Mouse (Mus musculus) MEL (cell line): Measurements from ENCODE around the gene Gm20388. TPM values are rescaled to one million over a fixed set of nuclear protein-coding genes. Genes with fewer than 3 reads are reported as not detected.
"Not testable (repeated sequence)": the region's sequence is repeated elsewhere in the genome, so short reads cannot be mapped to it uniquely, and the experiment has no call there.

ENCODE experiments used
- DNase-seq: peaks from one replicate; pipeline ENCODE4 v3.0.0; 2011; ENCODE audit warnings: low read depth, low spot score
- H3K27ac ChIP-seq: 2 replicates; pipeline ENCODE4 v1.5.1; 2012; ENCODE audit warnings: low read depth, mild to moderate bottlenecking, control low read depth, low read length, moderate library complexity; ENCODE audit not compliant: control insufficient read depth
- H3K27me3 ChIP-seq, 2 experiments: fragments of 150-350 bp in 1 of 2; sonication (generic) in 1 of 2; 2 replicates each; pipeline ENCODE4 v1.6.1; 2012; ENCODE audit warnings: low read length in 2 of 2, mild to moderate bottlenecking in 2 of 2, improper control_type of control experiment in 1 of 2, moderate library complexity in 1 of 2; ENCODE audit not compliant: insufficient read depth in 2 of 2, control insufficient read depth in 1 of 2
- H3K36me3 ChIP-seq, 2 experiments: 2 replicates each; pipeline ENCODE4 v1.6.1; 2012 to 2014; ENCODE audit warnings: low read length in 2 of 2, improper control_type of control experiment in 1 of 2, inconsistent platforms in 1 of 2, mild to moderate bottlenecking in 1 of 2; ENCODE audit not compliant: insufficient read depth in 2 of 2, control insufficient read depth in 1 of 2
- H3K4me1 ChIP-seq, 2 experiments: fragments of 150-350 bp in 1 of 2; sonication (generic) in 1 of 2; 2 replicates each; pipeline ENCODE4 v1.6.1; 2012; ENCODE audit warnings: low read length in 2 of 2, improper control_type of control experiment in 1 of 2, mild to moderate bottlenecking in 1 of 2; ENCODE audit not compliant: insufficient read depth in 2 of 2, control insufficient read depth in 1 of 2
- H3K4me3 ChIP-seq, 2 experiments: fragments of 150-350 bp in 1 of 2; sonication (generic) in 1 of 2; 2 replicates each; pipeline ENCODE4 v1.5.1; 2012; ENCODE audit warnings: low read depth in 2 of 2, low read length in 2 of 2, mild to moderate bottlenecking in 2 of 2, moderate library complexity in 2 of 2, control low read depth in 1 of 2, improper control_type of control experiment in 1 of 2; ENCODE audit not compliant: control insufficient read depth in 1 of 2, insufficient read depth in 1 of 2
- H3K79me2 ChIP-seq: 2 replicates; pipeline ENCODE4 v1.6.1; 2012; ENCODE audit warnings: mild to moderate bottlenecking, low read length, moderate library complexity; ENCODE audit not compliant: control insufficient read depth, poor library complexity, insufficient read depth
- H3K9ac ChIP-seq: 2 replicates; pipeline ENCODE4 v1.6.1; 2012; ENCODE audit warnings: low read depth, mild to moderate bottlenecking, control low read depth, low read length, moderate library complexity; ENCODE audit not compliant: control insufficient read depth, poor library complexity, severe bottlenecking
- H3K9me3 ChIP-seq: fragments of 150-350 bp; sonication (generic); replicated peaks from 2 replicates; pipeline ENCODE4 v1.6.1; 2012; ENCODE audit warnings: mild to moderate bottlenecking, low read length, improper control_type of control experiment, moderate library complexity; ENCODE audit not compliant: insufficient read depth
- BHLHE40 ChIP-seq: IDR thresholded peaks from 2 replicates; pipeline ENCODE4 v1.6.1; 2012; ENCODE audit warnings: low read depth, mild to moderate bottlenecking, inconsistent platforms, low read length, improper control_type of control experiment, borderline replicate concordance
- CHD2 ChIP-seq: IDR thresholded peaks from 2 replicates; pipeline ENCODE4 v1.6.1; 2011; ENCODE audit warnings: low read length, improper control_type of control experiment
- E2F4 ChIP-seq: IDR thresholded peaks from 2 replicates; pipeline ENCODE4 v1.6.1; 2011; ENCODE audit warnings: low read depth, low read length, improper control_type of control experiment, borderline replicate concordance
- ELF1 ChIP-seq: IDR thresholded peaks from 2 replicates; pipeline ENCODE4 v1.6.1; 2014; ENCODE audit warnings: low read depth, mild to moderate bottlenecking, inconsistent platforms, low read length, improper control_type of control experiment, moderate library complexity
- EP300 ChIP-seq, 2 experiments: IDR thresholded peaks; 2 replicates each; pipeline ENCODE4 v1.6.1; 2011; ENCODE audit warnings: improper control_type of control experiment in 2 of 2, low read length in 2 of 2, low read depth in 1 of 2, mild to moderate bottlenecking in 1 of 2
- ETS1 ChIP-seq: IDR thresholded peaks from 2 replicates; pipeline ENCODE4 v1.6.1; 2012; ENCODE audit warnings: low read depth, mild to moderate bottlenecking, inconsistent platforms, low read length, improper control_type of control experiment, moderate library complexity
- GABPA ChIP-seq: IDR thresholded peaks from 2 replicates; pipeline ENCODE4 v1.6.1; 2012; ENCODE audit warnings: low read depth, mild to moderate bottlenecking, inconsistent platforms, low read length, improper control_type of control experiment, moderate library complexity
- GATA1 ChIP-seq: IDR thresholded peaks from 2 replicates; pipeline ENCODE4 v1.6.1; 2011; ENCODE audit warnings: low read depth, low read length, improper control_type of control experiment
- HCFC1 ChIP-seq: IDR thresholded peaks from 2 replicates; pipeline ENCODE4 v1.6.1; 2012; ENCODE audit warnings: low read depth, mild to moderate bottlenecking, inconsistent platforms, low read length, improper control_type of control experiment, moderate library complexity
- KAT2A ChIP-seq: conservative IDR thresholded peaks from 2 replicates; pipeline ENCODE4 v1.6.1; 2012; ENCODE audit warnings: low read depth, low read length, improper control_type of control experiment, inconsistent platforms
- MAFK ChIP-seq: IDR thresholded peaks from 2 replicates; pipeline ENCODE4 v1.6.1; 2011; ENCODE audit warnings: low read depth, mild to moderate bottlenecking, low read length, improper control_type of control experiment, borderline replicate concordance
- MAZ ChIP-seq: IDR thresholded peaks from 2 replicates; pipeline ENCODE4 v1.6.1; 2012; ENCODE audit warnings: low read depth, mild to moderate bottlenecking, inconsistent platforms, low read length, improper control_type of control experiment
- MYC ChIP-seq: IDR thresholded peaks from 2 replicates; pipeline ENCODE4 v1.6.1; 2011; ENCODE audit warnings: low read depth, mild to moderate bottlenecking, low read length, improper control_type of control experiment, moderate library complexity
- NELFE ChIP-seq: IDR thresholded peaks from 2 replicates; pipeline ENCODE4 v1.6.1; 2011; ENCODE audit warnings: low read depth, low read length, improper control_type of control experiment
- NRF1 ChIP-seq: IDR thresholded peaks from 2 replicates; pipeline ENCODE4 v1.6.1; 2014; ENCODE audit warnings: low read depth, mild to moderate bottlenecking, inconsistent platforms, low read length, improper control_type of control experiment, moderate library complexity; ENCODE audit not compliant: poor library complexity, insufficient read depth, severe bottlenecking
- POLR2A ChIP-seq, 2 experiments: IDR thresholded peaks; 2 replicates each; pipeline ENCODE4 v1.6.1; 2011 to 2012; ENCODE audit warnings: low read length in 2 of 2, mild to moderate bottlenecking in 2 of 2, control low read depth in 1 of 2, improper control_type of control experiment in 1 of 2, low read depth in 1 of 2, moderate library complexity in 1 of 2; ENCODE audit not compliant: control insufficient read depth in 1 of 2, insufficient read depth in 1 of 2, poor library complexity in 1 of 2
- SIN3A ChIP-seq: IDR thresholded peaks from 2 replicates; pipeline ENCODE4 v1.6.1; 2012; ENCODE audit warnings: low read length, improper control_type of control experiment, inconsistent platforms
- SMC3 ChIP-seq: IDR thresholded peaks from 2 replicates; pipeline ENCODE4 v1.6.1; 2011; ENCODE audit warnings: low read depth, low read length, improper control_type of control experiment
- TCF12 ChIP-seq: IDR thresholded peaks from 2 replicates; pipeline ENCODE4 v1.6.1; 2014; ENCODE audit warnings: low read depth, mild to moderate bottlenecking, inconsistent platforms, low read length, improper control_type of control experiment, moderate library complexity
- USF1 ChIP-seq: IDR thresholded peaks from 2 replicates; pipeline ENCODE4 v1.6.1; 2014; ENCODE audit warnings: low read depth, mild to moderate bottlenecking, inconsistent platforms, low read length, improper control_type of control experiment, moderate library complexity
- USF2 ChIP-seq, 2 experiments: IDR thresholded peaks; 2 replicates each; pipeline ENCODE4 v1.6.1; 2011 to 2012; ENCODE audit warnings: improper control_type of control experiment in 2 of 2, low read length in 2 of 2, borderline replicate concordance in 1 of 2, inconsistent platforms in 1 of 2, low read depth in 1 of 2, mild to moderate bottlenecking in 1 of 2; ENCODE audit not compliant: insufficient read depth in 1 of 2
- ZMIZ1 ChIP-seq: IDR thresholded peaks from 2 replicates; pipeline ENCODE4 v1.6.1; 2012; ENCODE audit warnings: low read depth, mild to moderate bottlenecking, inconsistent platforms, low read length, improper control_type of control experiment, moderate library complexity
- polyA plus RNA-seq, 2 experiments: library from polyadenylated mRNA; stranded (reverse) in 1 of 2; unstranded in 1 of 2; fragments of >175 nt in 1 of 2; fragments of >200 nt in 1 of 2; gene quantifications; 2 replicates each; pipeline versions ENCODE4 v1.2.1 to v1.2.4; 2012; ENCODE audit warnings: low replicate concordance in 2 of 2, low read depth in 1 of 2; ENCODE audit not compliant: insufficient read length in 2 of 2, insufficient read depth in 1 of 2, missing spikeins in 1 of 2
- total RNA-seq: library from RNA; depleted of rRNA; stranded (reverse); fragments of 300-350 nt; gene quantifications from 2 replicates; pipeline ENCODE4 v1.2.3, GENCODE M21; 2012

The Gm20388 gene
- total and polyA plus RNA-seq, 3 experiments: 11.1 to 17.8 TPM; not detected in 1

- Histone ChIP-seq H3K27ac (no peak overlapping the region), H3K27me3 (no peaks in the 10 kb centered on the region), H3K36me3 (peaks cover 0 to 4% of the 10 kb centered on the region in 2 experiments; a peak in 2 of 4 replicates), H3K9me3 (no peaks in the 10 kb centered on the region), H3K79me2 (no peaks in the 10 kb centered on the region), H3K4me3 (no peak overlapping the region), H3K4me1 (no peaks in the 10 kb centered on the region), H3K9ac (no peak overlapping the region)
- no peak for DNase-seq
- TF ChIP-seq SIN3A (no peak), USF2 (IDR thresholded peaks at IDR 0.05; ENCODE audit: borderline replicate concordance in 1 of 2, insufficient read depth in 1 of 2, low read depth in 1 of 2, low read length in 2 of 2) (no peak), ZMIZ1 (no peak), HCFC1 (no peak), USF1 (no peak), EP300 (IDR thresholded peaks at IDR 0.05; ENCODE audit: low read depth in 1 of 2, low read length in 2 of 2) (no peak), GABPA (no peak), ELF1 (no peak), CHD2 (no peak), NRF1 (no peak), POLR2A (IDR thresholded peaks at IDR 0.05; ENCODE audit: control insufficient read depth in 1 of 2, insufficient read depth in 1 of 2, low read depth in 1 of 2, low read length in 2 of 2, poor library complexity in 1 of 2) (no peak), GATA1 (no peak), KAT2A (no peak), MAZ (no peak), MYC (no peak), E2F4 (no peak), NELFE (no peak)
These were observed 4048.8 kb downstream of the Gm20388 start for GRCm38 (mm10) chr8:123959473-123959872.

- Histone ChIP-seq H3K4me3 (no peak overlapping the region), H3K27ac (no peak overlapping the region), H3K9ac (no peak overlapping the region), H3K27me3 (no peaks in the 10 kb centered on the region), H3K36me3 (peaks cover 0 to 2% of the 10 kb centered on the region in 2 experiments; a peak in 1 of 4 replicates), H3K4me1 (no peaks in the 10 kb centered on the region), H3K9me3 (no peaks in the 10 kb centered on the region), H3K79me2 (no peaks in the 10 kb centered on the region)
- DNase-seq: no peak
- no peak for TF ChIP-seq BHLHE40
- no peak for TF ChIP-seq ETS1
- no peak for TF ChIP-seq TCF12
- no peak for TF ChIP-seq USF1
- TF ChIP-seq SMC3: no peak
- no peak for TF ChIP-seq MAFK
- TF ChIP-seq POLR2A (IDR thresholded peaks at IDR 0.05; ENCODE audit: control insufficient read depth in 1 of 2, insufficient read depth in 1 of 2, low read depth in 1 of 2, low read length in 2 of 2, poor library complexity in 1 of 2): no peak
These were observed 4049.4 kb downstream of the Gm20388 start for GRCm38 (mm10) chr8:123960056-123960455.

- not testable (repeated sequence) for H3K9ac ChIP-seq
These were observed 4049.9 kb downstream of the Gm20388 start for GRCm38 (mm10) chr8:123960556-123960955.

More at GRCm38 (mm10) chr8:123960556-123960955, 4049.9 kb downstream of the Gm20388 start:
- not testable (repeated sequence) for H3K9me3 ChIP-seq, H3K4me1 ChIP-seq, H3K27me3 ChIP-seq, H3K27ac ChIP-seq, H3K79me2 ChIP-seq, DNase-seq, H3K4me3 ChIP-seq, H3K36me3 ChIP-seq
